Mouse (Mus musculus): Measurements from ENCODE around the gene Abcg5.

The Abcg5 gene

GRCm38 (mm10) chr17:84616526-84617074, 66.2 kb downstream of the Abcg5 start:
- no peak for TF ChIP-seq GATA4 (IDR thresholded peaks at IDR 0.05; ENCODE audit: insufficient replicate concordance, low read length)

DNA sequence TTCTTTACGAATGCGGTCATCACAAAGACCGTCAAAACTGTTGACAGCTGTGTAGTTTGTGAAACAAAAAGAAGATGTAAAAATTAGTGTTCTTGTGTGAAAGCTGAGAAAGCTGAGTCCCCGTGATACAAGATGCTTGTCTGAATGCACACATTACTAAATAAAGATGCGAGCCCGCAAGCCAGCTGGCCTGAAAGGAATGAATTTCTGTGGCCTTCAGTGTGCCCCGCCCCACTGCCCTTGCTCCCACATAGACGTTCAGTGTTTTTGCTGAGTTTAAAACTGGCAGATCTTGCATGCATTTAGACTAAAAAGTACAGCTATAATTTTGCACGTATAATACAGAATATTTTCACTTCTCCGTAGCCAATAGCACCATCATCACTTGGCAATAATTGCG, 67.0 kb downstream of the Abcg5 start:
- no peak for TF ChIP-seq GATA4 (IDR thresholded peaks at IDR 0.05; ENCODE audit: insufficient replicate concordance, low read length)

- TF ChIP-seq GATA4 (IDR thresholded peaks at IDR 0.05; ENCODE audit: insufficient replicate concordance, low read length): no peak
These were observed 70.8 kb downstream of the Abcg5 start for GRCm38 (mm10) chr17:84611971-84612370.

GRCm38 (mm10) chr17:84611500-84611899, 71.3 kb downstream of the Abcg5 start:
- no peak for TF ChIP-seq GATA4 (IDR thresholded peaks at IDR 0.05; ENCODE audit: insufficient replicate concordance, low read length)

DNA sequence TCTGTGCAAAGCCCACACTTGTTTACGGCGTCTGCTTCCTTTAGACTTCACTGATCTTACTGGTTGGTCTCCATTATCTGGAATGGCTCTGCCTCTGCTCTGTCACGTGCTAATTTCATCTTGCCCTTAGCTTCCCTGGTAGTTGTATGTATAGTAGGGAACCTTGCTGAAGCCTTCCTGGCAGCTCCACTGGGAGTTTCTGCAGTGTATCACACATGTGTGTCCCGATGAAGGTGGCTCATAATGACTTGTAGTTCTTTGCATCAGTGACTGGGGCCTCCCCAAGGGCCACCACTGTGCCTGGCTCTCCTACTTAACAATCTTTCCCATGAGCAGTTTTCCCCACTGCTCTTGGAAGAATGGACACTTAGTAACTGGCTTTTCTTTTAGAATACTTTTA, 74.2 kb downstream of the Abcg5 start:
- TF ChIP-seq GATA4 (IDR thresholded peaks at IDR 0.05; ENCODE audit: insufficient replicate concordance, low read length): no peak

All from liver, adult (tissue).